9 mouse cellular contexts compared by ENCODE assay signal in the genomic region with DNA sequence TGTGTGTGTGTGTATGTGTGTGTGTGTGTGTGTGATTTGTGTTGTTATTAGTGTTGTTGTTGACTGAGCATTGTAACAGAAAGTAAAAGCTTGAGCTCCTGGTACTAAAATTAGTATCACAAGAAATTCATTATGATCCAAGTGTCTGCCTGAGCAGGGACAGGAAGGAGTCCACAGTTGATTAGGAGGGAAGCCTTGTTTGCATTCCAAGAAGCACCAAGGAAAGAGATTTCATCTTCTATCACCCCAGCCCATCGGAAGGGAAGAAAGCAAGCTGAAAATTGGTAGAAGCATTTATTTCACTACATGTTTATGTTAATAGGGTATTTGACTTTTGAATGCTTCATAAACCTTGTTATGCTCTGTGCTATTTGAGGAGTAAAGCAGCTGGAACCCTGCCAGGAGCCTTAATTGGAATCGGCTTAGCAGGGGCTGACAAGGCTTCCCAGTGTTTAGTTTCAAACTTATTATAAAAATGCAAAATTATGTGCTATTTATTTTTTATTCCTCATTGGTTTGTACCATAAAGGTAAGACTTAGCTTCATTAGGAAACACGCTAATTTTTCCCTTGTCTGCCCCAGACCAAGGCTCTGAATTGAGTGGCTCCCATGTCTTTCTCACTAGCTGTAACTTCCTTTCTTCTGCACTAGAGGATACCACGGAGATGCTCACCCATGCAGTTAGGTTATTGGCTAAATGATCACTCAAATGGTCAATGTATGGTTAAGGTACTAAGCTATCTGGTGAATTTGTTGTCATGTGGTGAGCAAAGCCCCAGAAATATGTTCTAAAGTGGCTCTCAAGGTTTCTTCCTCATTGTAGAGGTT.
DNase-seq lines count a peak whose midpoint lies in the region; ATAC-seq and TF ChIP-seq lines count a peak whose summit lies in the region.
"Had no signal": no experiment of that assay in that cellular context is flagged by ENCODE, and none has a peak within 500 bp of the region (broad histone marks: within the 10 kb centered on the region; RNA-seq: fewer than 3 reads in every experiment).

No protein-coding gene starts in this region.

- in situ Hi-C loops in Patski (cut with MboI; ENCODE audit: low pct_unique_long_range_greater_than_20kb), result no loop called here

- POLR2A ChIA-PET in Patski (lab: Charles Lee), result no interaction called here

- no peak overlapping the region for H3K4me3 ChIP-seq in forebrain, embryonic 15.5 days

- no peak overlapping the region for H3K9ac ChIP-seq in forebrain, embryonic 15.5 days (replicated peaks)
- H3K9ac ChIP-seq: liver, embryonic 14.5 days had no signal

- no peaks in the 10 kb centered on the region for H3K9me3 ChIP-seq in forebrain, embryonic 15.5 days

- no peak overlapping the region for H3K4me2 ChIP-seq in forebrain, embryonic 15.5 days (replicated peaks)

- H3K27ac ChIP-seq in forebrain, embryonic 15.5 days (replicated peaks), result no peak overlapping the region
- H3K27ac ChIP-seq: liver, embryonic 14.5 days had no signal

- peaks cover 4% of the 10 kb centered on the region for H3K4me1 ChIP-seq in forebrain, embryonic 15.5 days

- intact Hi-C loops in heart, postnatal 14 days (cut with DNase I), result no loop called here

- no peaks in the 10 kb centered on the region for H3K36me3 ChIP-seq in forebrain, embryonic 15.5 days

- no peak for TF ChIP-seq CTCF in Patski (IDR thresholded peaks at IDR 0.05)

- DNase-seq in heart, postnatal 14 days, result peak; percentile 16 to 23
- no peak for DNase-seq in heart, adult 8-10 months (ENCODE audit: low spot score)
- DNase-seq in Patski (ENCODE audit: low read depth, low spot score), result no peak
- peak; percentile 53 for DNase-seq in kidney, postnatal 14 days
- no peak for DNase-seq in embryo, embryonic 10.5 days (ENCODE audit: low spot score)
- no peak for DNase-seq in ovary, postnatal 36 days (ENCODE audit: low spot score)
- DNase-seq in ovary, postnatal 10 days (ENCODE audit: low spot score), result no peak

- CTCF ChIA-PET in Patski (lab: Charles Lee), result no interaction called here

- H3K27me3 ChIP-seq in Patski, result no peaks in the 10 kb centered on the region
- H3K27me3 ChIP-seq in forebrain, embryonic 15.5 days, result no peaks in the 10 kb centered on the region

- ATAC-seq in Patski, result peak; percentile 39
- ATAC-seq in forebrain, embryonic 15.5 days (replicated peaks), result peak; percentile 87

- 13% methylated on average over 4 of the region's 4 CpGs for WGBS in forebrain, embryonic 15.5 days

Comparison
In these comparisons a context has a peak if more than half of its experiments do, and no peak if none do; other contexts are left out.
1. DNase-seq: peak in heart, postnatal 14 days (2 of 2) and kidney, postnatal 14 days (single experiment); none in heart, adult 8-10 months (single experiment), Patski (single experiment), embryo, embryonic 10.5 days (single experiment), ovary, postnatal 36 days (single experiment) and ovary, postnatal 10 days (single experiment).